Mouse (Mus musculus): Measurements from ENCODE around the gene Fsd2.

DNA sequence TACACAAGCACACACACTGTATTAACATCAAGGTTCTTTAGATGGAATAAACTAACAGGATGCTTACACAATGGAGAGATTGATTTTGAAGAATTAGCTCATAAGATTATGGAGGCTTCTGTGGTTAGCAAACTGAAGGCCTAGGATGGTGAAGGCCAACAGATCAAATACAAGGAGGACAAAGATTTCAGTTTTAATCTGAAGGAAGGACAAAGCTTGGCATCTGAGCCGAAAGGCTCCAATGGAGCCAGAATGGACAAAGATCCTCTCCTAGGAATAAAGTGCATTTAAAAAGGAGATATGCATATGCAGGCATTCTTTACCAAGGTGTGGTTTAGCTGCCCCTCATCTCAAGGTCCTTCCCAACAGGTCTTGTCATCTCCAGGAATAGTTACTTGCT lies 3.1 kb upstream of the Fsd2 start:
- no peak for TF ChIP-seq MAX (IDR thresholded peaks at IDR 0.05; ENCODE audit: low read length)
- no peak for TF ChIP-seq POLR2AphosphoS2 (IDR thresholded peaks at IDR 0.05; ENCODE audit: low read depth, low read length)
- TF ChIP-seq NELFE (IDR thresholded peaks at IDR 0.05; ENCODE audit: low read depth, low read length), result no peak
- no peak for TF ChIP-seq POLR2A (IDR thresholded peaks at IDR 0.05; ENCODE audit: low read depth, low read length)
- TF ChIP-seq CTCF (conservative IDR thresholded peaks at IDR 0.05 in 1 of 2, IDR thresholded peaks at IDR 0.05 in 1 of 2; ENCODE audit: low read depth in 2 of 2, low read length in 2 of 2), result no peak
- TF ChIP-seq MAFK (IDR thresholded peaks at IDR 0.05; ENCODE audit: insufficient replicate concordance, low read length), result no peak
- TF ChIP-seq PAX5 (IDR thresholded peaks at IDR 0.05; ENCODE audit: low read length), result no peak
- no peak for TF ChIP-seq ZNF384 (IDR thresholded peaks at IDR 0.05; ENCODE audit: low read depth, low read length)
- no peak for TF ChIP-seq EP300 (IDR thresholded peaks at IDR 0.05; ENCODE audit: low read length)
- TF ChIP-seq NRF1 (IDR thresholded peaks at IDR 0.05; ENCODE audit: low read depth, low read length), result no peak
- TF ChIP-seq ELF1 (IDR thresholded peaks at IDR 0.05; ENCODE audit: low read depth, low read length), result no peak

Data from CH12.LX (cell line).